Mouse (Mus musculus): Measurements from ENCODE around the gene Tm9sf4. TPM values are rescaled to one million over a fixed set of nuclear protein-coding genes. Genes with fewer than 3 reads are reported as not detected.

Gene Tm9sf4
- polyA plus RNA-seq, 1 experiment from 2014 or later: 80.2 TPM

DNA sequence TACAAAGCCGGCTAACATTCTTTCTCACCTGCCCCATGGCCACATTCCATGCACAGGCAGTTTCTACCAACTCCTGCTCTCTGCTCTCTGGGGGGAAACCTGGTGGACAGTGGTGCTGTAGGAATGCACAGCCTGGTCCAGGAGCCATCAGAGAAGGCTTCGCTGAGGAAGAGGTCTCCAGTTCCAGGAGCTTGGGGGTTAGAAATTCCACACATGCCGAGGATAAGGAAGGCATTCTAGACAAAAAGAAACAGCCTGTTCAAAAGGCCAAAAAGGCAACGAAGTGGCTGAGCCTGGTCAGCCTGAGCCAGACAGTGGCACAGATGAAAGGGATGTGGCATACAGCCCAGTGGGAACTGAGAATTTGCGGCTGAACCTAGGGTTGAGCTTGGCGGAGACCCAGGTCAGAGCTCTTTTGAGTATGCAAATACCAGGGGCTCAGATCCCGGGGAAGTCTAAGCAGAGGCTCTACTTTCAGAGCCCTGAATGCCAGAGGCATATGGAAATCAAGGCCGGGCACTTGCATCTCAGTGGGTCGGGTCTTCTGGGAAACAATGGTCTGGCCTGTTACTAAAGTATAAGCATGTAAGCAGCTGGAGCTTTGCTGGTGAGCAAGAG is 21.0 kb upstream of the Tm9sf4 start:
- no peak for ATAC-seq (ENCODE audit: low FRiP score)
- Histone ChIP-seq H3K36me3 (replicated peaks) (no peaks in the 10 kb centered on the region), H3K27ac (no peak overlapping the region), H3K4me1 (peaks cover 7% of the 10 kb centered on the region), H3K9me3 (no peaks in the 10 kb centered on the region), H3K4me2 (no peak overlapping the region), H3K9ac (no peak overlapping the region), H3K27me3 (peaks cover 15% of the 10 kb centered on the region), H3K4me3 (replicated peaks) (no peak overlapping the region)
- WGBS: 12% methylated on average over 9 of the region's 9 CpGs

DNA sequence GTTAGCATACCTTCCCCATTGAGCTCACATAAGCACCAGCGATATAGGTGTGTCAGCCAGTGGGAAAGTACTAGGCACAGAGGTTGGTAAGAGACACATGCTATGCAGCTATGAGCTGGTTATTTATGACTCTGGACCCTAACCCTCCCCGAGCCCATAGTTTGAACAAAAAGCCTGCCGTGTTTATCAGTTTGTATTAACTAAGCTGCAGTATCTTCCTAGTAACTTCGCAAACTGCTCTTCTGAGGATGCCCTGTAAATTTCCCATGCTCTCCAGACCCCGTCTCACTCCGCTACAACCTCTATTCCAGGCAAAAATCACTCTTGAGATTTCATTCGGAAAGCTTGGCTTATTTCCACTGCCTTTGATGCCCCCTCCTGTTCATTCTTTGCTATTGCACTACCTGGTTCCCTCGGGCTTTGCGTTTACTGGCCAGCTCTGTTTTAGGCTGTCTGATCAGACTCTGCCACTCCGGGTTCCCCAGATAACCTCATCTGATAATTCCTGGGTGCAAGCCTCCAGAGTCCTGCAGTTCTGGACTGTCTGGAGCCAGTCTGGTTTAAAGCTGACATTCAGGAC is 18.4 kb upstream of the Tm9sf4 start:
- Histone ChIP-seq H3K36me3 (replicated peaks) (no peaks in the 10 kb centered on the region), H3K4me3 (replicated peaks) (no peak overlapping the region), H3K4me1 (peaks cover 7% of the 10 kb centered on the region), H3K27ac (no peak overlapping the region), H3K9me3 (no peaks in the 10 kb centered on the region), H3K4me2 (no peak overlapping the region), H3K27me3 (peaks cover 22% of the 10 kb centered on the region), H3K9ac (no peak overlapping the region)
- 32% methylated on average over 10 of the region's 10 CpGs for WGBS
- no peak for ATAC-seq (ENCODE audit: low FRiP score)

DNA sequence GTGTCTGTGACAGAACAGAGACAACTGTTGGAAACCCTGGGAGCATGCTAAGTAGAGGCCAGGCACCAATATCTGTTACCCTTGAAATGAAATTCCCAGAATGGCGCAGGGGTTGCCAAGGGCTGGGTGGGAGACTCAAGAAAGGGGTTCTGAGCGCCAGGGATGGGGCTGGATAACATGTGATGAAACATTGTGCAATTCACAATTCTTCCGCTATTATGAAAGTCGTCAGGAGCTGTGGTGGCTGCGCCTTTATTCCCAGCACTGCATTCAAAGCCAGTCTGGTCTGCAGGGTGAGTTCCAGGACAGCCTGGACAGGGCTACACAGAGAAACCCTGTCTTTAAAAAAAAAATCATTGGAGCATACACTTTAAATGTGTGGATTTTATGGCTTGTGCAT is 15.8 kb upstream of the Tm9sf4 start:
- H3K4me3 ChIP-seq (replicated peaks): no peak overlapping the region
- no peak overlapping the region for H3K27ac ChIP-seq
- WGBS: 80% methylated on average over 5 of the region's 5 CpGs
- H3K4me1 ChIP-seq: peaks cover under 1% of the 10 kb centered on the region; the same call in 1 of the 2 replicates
- no peaks in the 10 kb centered on the region for H3K36me3 ChIP-seq (replicated peaks)
- H3K4me2 ChIP-seq: no peak overlapping the region
- ATAC-seq (ENCODE audit: low FRiP score): no peak
- peaks cover 31% of the 10 kb centered on the region for H3K27me3 ChIP-seq
- H3K9ac ChIP-seq: no peak overlapping the region
- H3K9me3 ChIP-seq: no peaks in the 10 kb centered on the region

DNA sequence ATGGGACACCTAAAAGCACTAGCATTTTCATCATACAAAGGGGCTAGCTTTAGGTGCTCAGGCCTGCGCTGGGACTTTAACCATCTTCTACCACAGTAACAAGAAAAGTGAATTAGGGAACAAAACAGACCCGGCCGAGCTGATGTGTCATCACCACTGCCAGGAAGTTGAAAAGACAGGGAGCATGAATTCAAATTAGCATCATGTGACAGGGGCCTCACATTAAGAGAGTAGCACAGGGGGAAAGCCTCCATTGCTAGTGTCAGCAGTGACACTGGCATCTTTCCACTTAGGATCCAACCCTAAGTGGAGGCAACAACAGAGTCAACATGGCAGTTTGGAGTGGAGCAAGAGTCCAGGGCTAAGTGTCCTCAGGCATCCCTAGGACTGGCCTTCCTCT is 13.9 kb upstream of the Tm9sf4 start:
- Histone ChIP-seq H3K9me3 (no peaks in the 10 kb centered on the region), H3K9ac (no peak overlapping the region), H3K4me3 (replicated peaks) (no peak overlapping the region), H3K27me3 (peaks cover 37% of the 10 kb centered on the region), H3K36me3 (replicated peaks) (no peaks in the 10 kb centered on the region), H3K4me1 (no peaks in the 10 kb centered on the region), H3K27ac (no peak overlapping the region), H3K4me2 (no peak overlapping the region)
- no peak for ATAC-seq (ENCODE audit: low FRiP score)
- 82% methylated on average over 3 of the region's 3 CpGs for WGBS

DNA sequence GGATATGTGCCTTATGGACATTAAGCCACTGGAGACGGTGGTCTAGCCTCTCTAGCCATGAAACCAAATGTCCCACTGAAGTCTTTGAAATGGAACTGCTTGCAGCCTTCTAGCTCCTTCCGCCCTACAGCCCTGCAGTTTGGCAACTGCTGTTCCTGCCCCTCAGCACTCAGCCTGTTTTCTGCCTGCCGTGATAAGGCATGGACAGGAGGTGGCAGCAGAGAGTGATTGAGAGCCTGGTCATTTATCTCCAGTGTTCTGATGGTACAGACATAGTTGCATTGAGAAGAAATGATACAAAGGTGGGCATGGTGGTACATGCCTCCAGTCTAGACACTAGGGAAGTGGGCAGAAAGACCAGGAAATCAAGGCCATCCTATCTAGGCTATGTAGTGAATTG is 13.4 kb upstream of the Tm9sf4 start:
- H3K36me3 ChIP-seq (replicated peaks): no peaks in the 10 kb centered on the region
- H3K9me3 ChIP-seq: no peaks in the 10 kb centered on the region
- ATAC-seq (ENCODE audit: low FRiP score): no peak
- WGBS: 25% methylated on average over 3 of the region's 3 CpGs
- no peak overlapping the region for H3K27ac ChIP-seq
- H3K9ac ChIP-seq: no peak overlapping the region
- H3K27me3 ChIP-seq: peaks cover 37% of the 10 kb centered on the region
- H3K4me3 ChIP-seq (replicated peaks): no peak overlapping the region
- no peak overlapping the region for H3K4me2 ChIP-seq
- H3K4me1 ChIP-seq: no peaks in the 10 kb centered on the region

DNA sequence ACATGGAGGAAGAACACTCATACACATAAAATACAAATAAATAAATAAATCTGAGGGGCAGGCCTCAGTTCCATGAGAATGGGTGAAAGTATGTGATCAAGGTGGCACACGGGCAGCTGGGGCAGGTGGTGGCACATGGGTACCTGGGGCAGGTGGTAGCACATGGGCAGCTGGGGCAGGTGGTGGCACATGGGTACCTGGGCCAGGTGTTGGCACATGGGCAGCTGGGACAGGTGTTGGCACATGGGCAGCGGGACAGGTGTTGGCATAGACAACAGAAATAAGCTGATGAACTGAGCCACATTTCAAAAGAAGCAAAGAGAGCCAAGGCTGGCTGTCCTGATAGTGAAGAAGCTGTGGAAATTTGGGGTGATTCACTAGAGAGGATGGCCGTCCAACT is 11.4 kb upstream of the Tm9sf4 start:
- Histone ChIP-seq H3K4me3 (replicated peaks) (no peak overlapping the region), H3K9ac (no peak overlapping the region), H3K27ac (no peak overlapping the region), H3K27me3 (peaks cover 37% of the 10 kb centered on the region), H3K9me3 (no peaks in the 10 kb centered on the region), H3K36me3 (replicated peaks) (no peaks in the 10 kb centered on the region), H3K4me2 (no peak overlapping the region), H3K4me1 (no peaks in the 10 kb centered on the region)
- WGBS: 84% methylated on average over 3 of the region's 3 CpGs
- no peak for ATAC-seq (ENCODE audit: low FRiP score)

DNA sequence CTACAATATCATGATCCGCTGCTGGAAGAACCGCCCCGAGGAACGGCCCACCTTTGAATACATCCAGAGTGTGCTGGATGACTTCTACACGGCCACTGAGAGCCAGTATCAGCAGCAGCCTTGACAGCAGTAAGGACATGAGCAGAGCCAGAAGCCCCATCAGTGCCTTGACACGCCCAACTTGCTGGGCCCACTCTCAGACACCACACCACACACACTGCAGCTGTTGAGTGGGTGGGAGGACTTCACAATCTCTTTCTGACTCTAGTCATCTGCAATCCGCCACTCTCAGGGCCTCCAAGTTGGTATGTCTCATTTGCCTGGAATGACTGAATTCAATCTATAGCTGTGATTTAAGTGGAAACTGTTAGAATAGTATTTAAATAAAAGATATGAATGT is 10.1 kb upstream of the Tm9sf4 start:
- peaks cover 39% of the 10 kb centered on the region for H3K27me3 ChIP-seq

DNA sequence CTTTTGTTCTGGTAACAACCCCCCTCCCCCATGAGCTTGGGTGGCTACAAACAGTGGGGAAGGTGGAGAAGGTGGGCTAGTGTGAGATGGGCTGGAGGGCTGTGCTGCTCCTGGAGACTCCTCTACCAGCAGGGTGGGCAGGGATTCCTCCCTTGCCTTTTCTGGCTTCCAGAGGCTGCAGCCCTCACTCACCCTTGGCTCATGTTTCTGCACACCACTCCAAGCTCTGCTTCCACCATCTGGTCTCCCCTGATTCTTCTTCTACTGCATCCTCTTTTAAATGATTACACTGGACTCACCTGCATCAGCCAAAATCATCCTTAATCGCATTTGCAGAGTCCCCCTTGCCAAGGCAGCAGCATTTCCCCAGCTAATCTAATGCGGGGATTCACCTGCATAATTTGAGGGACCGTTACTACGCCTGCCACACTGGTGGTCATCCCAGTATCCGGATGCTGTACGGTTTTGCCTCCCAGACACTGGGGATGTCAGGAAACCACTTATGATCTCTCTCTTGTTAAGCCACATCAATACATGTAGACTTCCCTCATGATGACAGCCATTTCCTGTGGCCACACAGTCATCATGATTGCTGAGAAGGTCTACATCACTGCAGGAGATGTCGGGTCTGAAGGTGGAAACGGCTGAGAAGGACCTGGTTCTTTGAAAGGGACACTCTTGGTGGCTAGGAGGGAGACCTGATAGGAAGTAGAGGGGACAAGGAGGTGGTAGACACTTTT is 9.0 kb upstream of the Tm9sf4 start:
- Histone ChIP-seq H3K4me2 (no peak overlapping the region), H3K4me1 (no peaks in the 10 kb centered on the region), H3K4me3 (replicated peaks) (no peak overlapping the region), H3K9ac (no peak overlapping the region), H3K27me3 (peaks cover 39% of the 10 kb centered on the region), H3K27ac (no peak overlapping the region), H3K9me3 (no peaks in the 10 kb centered on the region), H3K36me3 (replicated peaks) (no peaks in the 10 kb centered on the region)
- 85% methylated on average over 8 of the region's 8 CpGs for WGBS
- no peak for ATAC-seq (ENCODE audit: low FRiP score)

More for the DNA sequence above, 10.1 kb upstream of the Tm9sf4 start:
- no peaks in the 10 kb centered on the region for H3K9me3 ChIP-seq
- H3K27ac ChIP-seq: no peak overlapping the region
- no peak overlapping the region for H3K4me3 ChIP-seq (replicated peaks)
- no peaks in the 10 kb centered on the region for H3K36me3 ChIP-seq (replicated peaks)
- 84% methylated on average over 7 of the region's 7 CpGs for WGBS
- no peak for ATAC-seq (ENCODE audit: low FRiP score)
- no peak overlapping the region for H3K4me2 ChIP-seq
- H3K9ac ChIP-seq: no peak overlapping the region
- H3K4me1 ChIP-seq: no peaks in the 10 kb centered on the region

DNA sequence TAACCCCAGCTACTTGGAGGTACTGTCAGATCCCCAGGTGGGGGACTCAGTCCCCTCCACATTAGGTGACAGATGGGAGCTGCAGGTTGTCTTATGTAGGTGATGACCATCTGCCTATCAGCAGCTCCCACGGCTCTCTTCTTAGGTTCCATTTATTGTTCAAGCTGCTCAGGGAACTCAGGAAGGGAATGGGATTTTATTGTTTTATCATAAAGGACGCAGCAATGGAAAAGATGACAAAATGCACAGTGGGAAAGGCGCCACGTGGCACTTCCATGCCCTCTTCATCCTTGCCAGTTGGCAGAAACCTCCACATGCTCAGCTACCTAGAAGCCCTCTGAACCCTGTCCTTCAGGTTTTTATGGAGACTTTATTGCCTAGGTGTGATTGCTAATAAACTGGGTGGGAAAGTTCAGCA is 8.1 kb upstream of the Tm9sf4 start:
- no peak overlapping the region for H3K4me3 ChIP-seq (replicated peaks)
- H3K9ac ChIP-seq: no peak overlapping the region
- peaks cover 43% of the 10 kb centered on the region for H3K27me3 ChIP-seq
- ATAC-seq (ENCODE audit: low FRiP score): no peak
- H3K4me1 ChIP-seq: no peaks in the 10 kb centered on the region
- no peaks in the 10 kb centered on the region for H3K9me3 ChIP-seq
- no peak overlapping the region for H3K27ac ChIP-seq
- H3K4me2 ChIP-seq: no peak overlapping the region
- no peaks in the 10 kb centered on the region for H3K36me3 ChIP-seq (replicated peaks)
- WGBS: 75% methylated on average over 4 of the region's 4 CpGs

DNA sequence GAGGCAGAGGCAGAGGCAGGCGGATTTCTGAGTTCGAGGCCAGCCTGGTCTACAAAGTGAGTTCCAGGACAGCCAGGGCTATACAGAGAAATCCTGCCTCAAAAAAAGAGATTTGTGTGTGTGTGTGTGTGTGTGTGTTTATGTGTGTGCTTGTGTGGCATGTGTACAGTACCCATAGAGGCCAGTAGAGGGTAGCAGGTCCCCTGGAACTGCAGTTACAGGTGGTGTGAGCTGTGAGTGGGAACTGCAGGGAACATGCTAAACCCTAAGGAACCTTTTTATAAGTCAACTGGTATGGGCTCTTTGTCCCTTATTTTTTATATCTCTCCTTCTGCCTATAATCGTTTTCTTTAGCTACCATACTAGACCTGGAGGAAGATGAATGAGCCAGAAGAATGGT is 3.8 kb upstream of the Tm9sf4 start:
- no peak for ATAC-seq (ENCODE audit: low FRiP score)
- Histone ChIP-seq H3K4me1 (peaks cover 5% of the 10 kb centered on the region), H3K27ac (no peak overlapping the region)

DNA sequence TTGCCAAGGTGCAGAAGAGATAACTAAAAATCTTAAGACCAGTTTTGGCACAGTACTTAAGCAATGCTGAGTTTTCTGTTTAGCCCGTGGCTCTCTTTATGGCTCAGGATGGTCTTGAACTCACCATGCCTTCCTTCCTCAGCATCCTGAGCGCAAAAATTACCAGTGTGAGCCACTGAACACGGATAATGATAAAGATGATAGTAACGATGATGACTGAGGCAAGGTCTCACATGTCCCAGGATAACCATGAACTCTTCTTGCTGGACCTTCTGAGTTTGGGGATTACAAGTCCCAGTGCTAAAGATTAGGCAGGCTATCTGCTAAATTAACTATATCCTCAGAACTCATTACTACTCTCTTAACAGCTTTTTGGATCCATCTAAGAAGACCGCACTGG is 970 bp upstream of the Tm9sf4 start:
- peaks cover 9% of the 10 kb centered on the region for H3K4me1 ChIP-seq
- H3K36me3 ChIP-seq (replicated peaks): no peaks in the 10 kb centered on the region; the same call in 1 of the 2 replicates
- no peaks in the 10 kb centered on the region for H3K9me3 ChIP-seq
- ATAC-seq (ENCODE audit: low FRiP score): no peak
- H3K27ac ChIP-seq: no peak overlapping the region
- H3K4me2 ChIP-seq: no peak overlapping the region
- peaks cover 38% of the 10 kb centered on the region for H3K27me3 ChIP-seq
- 84% methylated on average over 5 of the region's 5 CpGs for WGBS
- H3K4me3 ChIP-seq (replicated peaks): no peak overlapping the region
- no peak overlapping the region for H3K9ac ChIP-seq

More for the DNA sequence above, 3.8 kb upstream of the Tm9sf4 start:
- WGBS: 79% methylated on average over 3 of the region's 3 CpGs
- Histone ChIP-seq H3K4me3 (replicated peaks) (no peak overlapping the region), H3K9me3 (no peaks in the 10 kb centered on the region), H3K9ac (no peak overlapping the region), H3K36me3 (replicated peaks) (no peaks in the 10 kb centered on the region), H3K27me3 (peaks cover 34% of the 10 kb centered on the region), H3K4me2 (no peak overlapping the region)

DNA sequence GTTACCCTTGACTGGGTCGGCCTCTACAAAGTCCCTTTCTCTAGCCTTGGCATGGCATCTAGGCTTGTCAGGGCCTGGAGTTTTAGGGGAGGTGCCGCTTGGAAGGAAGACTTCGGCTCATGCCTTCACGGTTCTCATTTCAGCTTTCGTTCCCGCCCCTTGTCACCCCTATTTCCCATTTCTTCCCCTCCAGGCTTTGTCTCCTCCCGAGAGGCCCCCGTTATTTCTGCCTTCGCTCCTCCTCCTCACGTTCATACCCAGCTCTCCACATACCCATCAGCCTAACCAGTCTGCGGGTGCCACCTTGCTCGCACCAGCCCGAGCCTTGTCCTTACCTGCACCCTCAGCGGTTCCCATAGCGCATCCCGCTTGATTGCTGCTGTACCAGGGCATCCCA is 579 bp downstream of the Tm9sf4 start:
- WGBS: 2% methylated on average over 16 of the region's 16 CpGs
- H3K9me3 ChIP-seq: no peaks in the 10 kb centered on the region
- peak; percentile 52; the same call in 1 of the 2 replicates for ATAC-seq (ENCODE audit: low FRiP score)
- peaks cover 9% of the 10 kb centered on the region for H3K4me1 ChIP-seq
- peak overlapping the region; percentile 72 for H3K4me3 ChIP-seq (replicated peaks)
- peak overlapping the region; percentile 85 for H3K4me2 ChIP-seq
- H3K27ac ChIP-seq: peak overlapping the region; percentile 89
- H3K27me3 ChIP-seq: peaks cover 46% of the 10 kb centered on the region
- peak overlapping the region; percentile 77 for H3K9ac ChIP-seq
- no peaks in the 10 kb centered on the region; the same call in 1 of the 2 replicates for H3K36me3 ChIP-seq (replicated peaks)

Measured in forebrain, embryonic 12.5 days (tissue).